Mouse (Mus musculus): ENCODE results near the gene Mchr1.
"Not testable (repeated sequence)": the region's sequence is repeated elsewhere in the genome, so short reads cannot be mapped to it uniquely, and the experiment has no call there.

Mchr1 gene

DNA sequence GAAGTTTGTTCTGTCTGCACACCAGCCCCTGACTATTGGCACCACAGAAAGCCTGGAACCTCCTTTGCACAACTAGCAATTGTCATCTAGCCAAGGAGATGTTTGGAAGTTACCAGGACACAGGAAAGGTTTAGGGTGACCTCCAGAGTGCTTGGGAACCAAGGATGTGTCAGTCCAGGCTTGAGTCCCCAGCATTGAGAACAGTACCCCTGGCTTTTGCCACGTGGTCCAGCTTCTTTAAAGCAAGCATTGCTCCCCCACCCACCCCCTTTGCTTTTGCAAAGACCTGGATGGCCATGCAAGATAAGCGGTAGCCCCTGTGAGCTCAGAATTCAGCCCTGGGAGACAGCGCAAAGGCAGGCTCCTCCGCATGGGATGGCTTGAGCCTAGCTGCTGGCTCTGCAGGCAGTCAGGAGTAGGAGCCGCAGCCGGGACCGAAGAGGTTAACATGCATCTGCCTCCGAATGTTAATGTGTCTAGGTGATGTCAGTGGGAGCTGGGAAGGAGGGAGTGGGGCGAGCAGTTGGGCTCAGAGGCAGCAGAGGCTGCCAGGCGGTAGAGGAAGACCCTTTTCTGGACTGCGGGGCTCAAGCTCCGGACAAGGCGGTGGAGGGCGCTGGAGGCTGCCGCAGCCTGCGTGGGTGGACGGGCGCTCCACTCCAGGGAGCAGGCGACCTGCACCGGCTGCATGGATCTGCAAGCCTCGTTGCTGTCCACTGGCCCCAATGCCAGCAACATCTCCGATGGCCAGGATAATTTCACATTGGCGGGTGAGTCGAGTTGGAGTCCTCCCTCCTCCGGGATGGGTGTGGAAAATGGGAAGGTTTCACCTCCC is at the start of gene Mchr1:
Gene Mchr1 (plus strand): TSS at position 414 of the 835 bp plus-strand sequence.
- DNase-seq (ENCODE audit: low spot score in 2 of 2) = peak; percentile 68 to 73

DNA sequence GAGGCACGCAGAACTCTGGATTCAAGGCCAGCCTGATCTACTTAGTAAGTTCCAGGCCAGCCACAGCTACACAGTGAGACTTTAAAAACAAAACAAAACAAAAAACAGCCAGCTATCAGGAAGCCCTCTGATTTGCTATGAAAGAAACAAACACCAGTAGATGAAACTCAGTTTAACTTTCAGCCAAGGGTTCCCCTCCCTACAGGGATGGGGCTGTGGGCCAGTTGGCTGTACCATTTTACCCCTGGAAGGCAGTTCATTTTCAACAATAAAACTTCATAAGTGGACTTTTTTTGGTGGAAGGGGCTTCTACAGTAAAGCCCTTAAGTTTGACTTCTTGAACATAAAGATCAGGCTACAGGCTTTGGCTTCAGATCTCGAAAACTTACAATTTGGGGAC is 46.2 kb upstream of the Mchr1 start:
- DNase-seq (ENCODE audit: low spot score in 2 of 2) = no peak

DNA sequence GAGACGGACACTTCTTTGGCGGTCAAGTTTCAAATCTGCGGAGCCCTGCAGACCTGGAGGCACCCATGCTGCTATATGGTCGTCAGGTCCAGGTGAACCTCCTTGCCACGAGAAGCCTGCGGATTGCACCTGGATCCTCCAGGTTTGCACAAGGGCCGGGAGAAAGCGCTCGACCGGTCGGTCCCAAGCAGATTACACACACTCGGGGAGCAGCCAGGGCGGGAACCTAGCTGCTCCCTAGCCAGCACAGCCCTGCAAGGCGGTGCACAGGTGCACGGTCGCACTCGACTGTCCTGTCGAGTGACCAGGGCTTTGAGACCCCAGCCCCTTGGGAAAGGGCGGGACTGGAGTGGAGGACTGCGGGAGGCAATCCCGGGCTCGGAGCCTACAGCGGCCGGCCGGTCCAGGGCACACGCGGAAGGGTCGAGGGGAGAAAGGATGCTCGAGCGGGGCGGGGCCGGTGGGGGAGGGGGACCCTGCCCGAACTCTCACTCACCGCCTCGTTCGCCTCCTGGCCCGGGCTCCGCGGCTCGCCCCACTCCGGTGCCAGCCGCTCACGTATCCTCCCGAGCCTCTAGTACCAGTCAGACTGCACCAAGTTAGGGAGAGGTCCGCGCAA is 45.2 kb upstream of the Mchr1 start:
- peak in 1 of 2 experiments; percentile 28 for DNase-seq (ENCODE audit: low spot score in 2 of 2)

DNA sequence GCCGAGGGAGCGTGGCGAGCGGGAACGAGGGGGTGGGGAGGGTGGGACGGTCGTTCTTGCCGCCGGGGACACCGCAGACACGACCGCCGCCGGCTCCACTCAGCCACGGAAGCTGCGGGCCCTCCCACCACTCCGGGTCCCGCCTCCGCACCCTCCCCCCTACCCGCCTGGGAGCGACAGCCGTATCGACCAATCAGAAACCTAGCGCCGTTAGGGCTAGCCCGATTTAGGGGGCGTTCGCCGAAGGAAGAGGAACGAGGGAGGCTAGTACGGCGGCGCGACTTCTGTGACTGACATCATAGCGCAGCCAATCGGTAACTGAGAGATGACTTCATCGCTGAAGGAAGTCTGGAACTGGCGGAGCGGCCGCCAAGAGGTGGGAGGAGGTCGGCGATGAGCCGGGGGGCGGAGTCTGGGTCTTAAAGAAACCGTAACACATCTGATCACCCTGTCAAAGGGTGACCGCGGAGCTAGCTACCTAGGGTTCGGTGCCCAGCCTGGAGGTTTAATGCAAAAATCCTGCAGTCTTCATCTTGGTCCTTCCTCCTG is 44.6 kb upstream of the Mchr1 start, which contains the start of gene Mrtfa:
Gene Mrtfa (minus strand): TSS at position 128 of the 549 bp plus-strand sequence.
- DNase-seq (ENCODE audit: low spot score in 2 of 2) = peak; percentile 99

DNA sequence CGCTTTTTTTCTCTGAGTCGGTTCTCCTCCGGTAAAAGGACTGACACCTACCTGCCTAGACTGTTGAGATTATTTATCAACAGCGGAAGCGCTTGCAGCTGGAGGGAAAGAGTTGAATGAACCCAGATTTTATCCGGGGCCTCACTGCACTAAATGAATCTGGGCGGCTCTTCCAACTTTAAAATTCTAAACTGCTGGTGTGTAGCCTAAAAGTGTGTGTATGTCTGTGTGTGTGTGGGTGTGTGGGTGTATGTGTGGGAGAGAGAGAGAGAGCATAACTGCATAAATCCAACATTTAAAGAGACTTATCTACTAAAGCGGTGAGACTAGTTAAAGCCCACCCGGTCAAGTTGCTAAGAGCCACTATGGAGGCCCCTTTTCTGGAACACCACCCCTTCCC is 44.0 kb upstream of the Mchr1 start:
- DNase-seq (ENCODE audit: low spot score in 2 of 2) = peak in 1 of 2 experiments; percentile 13

DNA sequence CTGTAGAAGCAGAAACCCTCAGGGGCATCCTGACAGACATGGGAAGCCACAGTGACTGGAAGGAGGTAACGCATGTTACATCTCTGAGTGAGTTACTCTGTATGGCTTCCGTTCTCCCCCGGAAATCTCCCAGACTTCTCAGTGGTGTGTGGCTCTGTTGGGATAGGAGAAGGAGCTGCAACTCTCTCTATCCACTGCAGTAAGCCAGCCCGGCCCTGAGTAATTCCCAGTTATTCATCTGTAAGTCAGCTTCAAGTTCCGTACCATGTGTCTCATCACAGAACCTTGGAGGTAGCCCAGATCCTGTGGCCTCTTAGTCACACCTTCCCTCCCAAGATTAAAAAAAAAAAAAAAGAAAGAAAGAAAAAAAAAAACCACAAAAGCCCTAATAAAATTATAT is 43.0 kb upstream of the Mchr1 start:
- no peak for DNase-seq (ENCODE audit: low spot score in 2 of 2)

DNA sequence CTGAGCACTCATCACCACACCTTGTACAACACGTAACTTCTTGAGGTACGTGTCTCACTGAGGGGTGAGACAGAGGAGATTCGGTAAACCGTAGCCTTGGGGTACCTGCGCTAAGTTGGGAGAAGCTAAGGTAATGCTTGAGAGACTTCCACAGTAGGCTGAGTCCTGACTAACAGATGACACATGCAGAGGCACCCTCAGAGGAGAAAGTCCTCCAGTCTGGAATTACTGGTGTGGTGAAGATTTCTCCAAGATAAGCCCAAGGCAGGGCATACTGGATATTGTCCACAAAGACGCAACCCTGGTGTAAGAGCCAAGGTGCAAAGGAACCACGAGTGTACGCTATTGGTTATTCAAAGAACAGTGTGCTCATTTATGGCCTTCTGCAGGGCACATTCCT is 42.4 kb upstream of the Mchr1 start:
- DNase-seq (ENCODE audit: low spot score in 2 of 2) = no peak

DNA sequence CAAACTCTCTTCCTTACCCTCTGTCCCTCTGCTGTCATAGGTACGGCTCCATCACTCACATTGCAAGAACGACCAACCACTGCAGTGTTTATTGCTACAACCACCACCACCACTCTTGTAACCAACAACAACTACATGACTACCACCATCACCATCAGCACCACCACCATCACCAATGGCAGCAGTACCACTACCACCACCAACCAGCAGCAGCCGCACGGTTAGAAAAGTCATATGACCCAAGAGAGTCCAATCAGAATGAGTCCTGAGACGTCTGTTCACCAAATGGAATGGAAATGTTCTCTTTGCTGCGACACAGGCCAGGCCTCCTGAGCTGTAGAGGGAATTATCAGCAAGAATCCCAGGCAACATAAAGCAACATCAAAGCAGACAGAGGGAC is 40.5 kb upstream of the Mchr1 start:
- no peak for DNase-seq (ENCODE audit: low spot score in 2 of 2)

DNA sequence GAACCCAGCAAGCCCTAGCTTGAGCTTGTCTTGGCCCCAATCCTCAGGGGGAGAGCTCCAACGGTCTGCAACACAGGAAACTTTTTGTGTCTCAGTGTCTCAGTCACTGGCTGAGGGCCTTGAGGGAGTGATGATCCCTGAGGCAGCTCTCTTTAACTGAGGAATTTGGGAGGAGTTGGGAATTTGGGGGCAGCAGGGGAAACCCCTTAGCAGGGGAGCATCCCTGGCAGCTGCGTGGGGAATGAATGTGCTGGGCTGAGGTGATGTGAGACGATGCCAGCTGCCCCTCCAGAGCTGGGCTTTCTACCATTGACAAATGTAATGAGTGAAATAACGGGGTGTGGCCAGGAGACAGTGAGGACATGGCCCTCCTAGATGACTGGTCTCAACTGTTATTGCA is 39.9 kb upstream of the Mchr1 start:
- DNase-seq (ENCODE audit: low spot score in 2 of 2) = no peak

DNA sequence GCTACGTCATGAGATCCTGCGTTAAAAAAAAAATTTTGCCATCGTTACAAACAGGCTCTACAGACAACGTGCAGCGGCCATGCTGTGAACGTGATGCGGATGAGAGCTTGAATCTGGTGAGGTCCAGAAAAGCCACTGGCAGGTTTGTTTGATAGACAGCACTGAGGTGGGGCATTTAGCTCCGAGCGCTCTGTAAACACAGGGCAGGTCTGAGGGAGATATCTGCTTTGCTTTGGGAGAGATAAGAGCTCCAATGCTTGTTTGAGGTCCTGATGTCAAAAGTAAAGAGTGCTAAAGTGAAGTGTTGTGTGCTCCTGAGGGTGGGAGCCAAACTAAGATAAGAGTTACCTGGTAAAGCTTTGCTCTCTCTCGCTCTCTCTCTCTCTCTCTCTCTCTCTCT is 38.1 kb upstream of the Mchr1 start:
- no peak for DNase-seq (ENCODE audit: low spot score in 2 of 2)

DNA sequence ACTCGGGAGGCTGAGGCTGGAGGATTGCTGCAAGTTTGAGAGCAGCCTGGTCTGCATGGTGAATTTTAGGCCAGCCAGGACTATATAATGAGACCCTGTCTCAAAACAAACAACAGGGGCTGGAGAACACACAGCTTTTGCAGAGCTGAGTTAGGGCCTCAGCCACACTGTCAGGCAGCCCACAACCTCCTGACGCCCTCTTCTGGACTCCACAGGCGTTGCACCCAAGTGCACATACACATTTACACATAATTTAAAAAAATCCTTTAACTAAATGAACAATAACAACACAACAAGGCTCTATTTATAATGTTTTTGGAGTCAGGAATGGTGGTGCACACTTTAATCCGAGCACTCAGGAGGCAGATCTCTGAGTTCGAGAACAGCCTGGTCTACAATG is 36.9 kb upstream of the Mchr1 start:
- no peak for DNase-seq (ENCODE audit: low spot score in 2 of 2)

DNA sequence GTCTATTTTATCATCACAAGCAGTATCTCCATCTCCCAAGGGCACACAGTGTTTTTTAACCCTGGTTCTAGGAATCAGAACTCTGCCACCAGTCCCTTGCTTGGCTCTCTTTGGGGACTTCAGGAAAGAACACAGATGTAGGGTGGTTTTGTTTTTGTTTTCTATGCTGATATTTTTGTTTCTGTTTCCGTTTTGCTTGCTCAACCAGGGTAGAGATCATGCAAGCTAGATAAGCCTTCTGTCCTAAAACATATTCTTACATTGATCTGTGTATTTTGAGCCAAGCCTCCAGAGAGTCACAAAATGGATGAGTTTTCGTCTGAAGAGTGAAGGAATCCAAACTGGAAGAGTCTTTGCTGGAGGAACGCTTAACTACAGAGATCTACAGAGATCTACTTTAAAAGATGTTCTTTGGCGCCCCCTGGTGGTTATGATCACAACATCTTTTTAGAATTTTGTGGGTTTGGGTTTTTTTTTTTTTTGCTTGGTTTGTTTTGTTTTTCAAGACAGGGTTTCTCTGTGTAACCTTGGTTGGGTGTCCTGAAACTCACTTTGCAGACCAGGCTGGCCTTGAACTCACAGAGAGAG is 35.8 kb upstream of the Mchr1 start:
- DNase-seq (ENCODE audit: low spot score in 2 of 2) = peak in 1 of 2 experiments; percentile 48

DNA sequence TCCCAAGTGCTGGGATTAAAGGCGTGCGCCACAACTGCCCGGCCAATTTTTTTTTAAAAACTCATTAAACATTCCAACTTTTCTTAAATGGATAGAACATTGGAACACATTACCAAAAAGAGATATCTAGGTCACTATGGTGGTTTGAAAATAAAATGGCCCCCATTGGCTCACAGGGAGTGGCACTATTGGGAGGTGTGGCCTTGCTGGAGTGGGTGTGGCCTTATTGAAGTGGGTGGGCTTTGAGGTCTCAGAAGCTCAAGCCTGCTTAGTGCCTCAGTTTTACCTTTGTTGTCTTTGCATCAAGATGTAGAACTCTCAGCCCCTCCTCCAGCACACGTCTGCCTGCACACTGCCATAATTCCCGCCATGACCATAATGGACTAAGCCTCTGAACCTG is 32.8 kb upstream of the Mchr1 start:
- DNase-seq (ENCODE audit: low spot score in 2 of 2) = no peak

DNA sequence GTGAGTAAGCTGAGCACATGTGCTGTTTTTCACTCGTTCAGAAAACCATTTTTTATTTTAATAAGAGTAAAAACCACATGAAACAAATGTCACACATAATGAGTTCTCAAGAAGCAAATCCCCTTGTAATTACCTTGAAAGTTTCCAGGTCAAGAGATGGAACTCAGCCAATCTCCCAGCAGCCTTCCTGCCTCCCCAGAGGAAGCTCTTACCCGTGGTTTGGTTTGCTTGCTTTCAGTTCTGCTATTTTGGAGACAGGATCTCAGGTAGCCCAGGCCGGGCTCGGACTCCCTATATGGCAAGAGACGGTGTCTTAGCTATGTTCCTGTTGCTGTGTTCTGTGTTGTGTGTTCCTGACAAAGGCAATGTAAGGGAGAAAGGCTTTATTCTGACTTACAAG is 24.8 kb upstream of the Mchr1 start:
- DNase-seq (ENCODE audit: low spot score in 2 of 2) = no peak

DNA sequence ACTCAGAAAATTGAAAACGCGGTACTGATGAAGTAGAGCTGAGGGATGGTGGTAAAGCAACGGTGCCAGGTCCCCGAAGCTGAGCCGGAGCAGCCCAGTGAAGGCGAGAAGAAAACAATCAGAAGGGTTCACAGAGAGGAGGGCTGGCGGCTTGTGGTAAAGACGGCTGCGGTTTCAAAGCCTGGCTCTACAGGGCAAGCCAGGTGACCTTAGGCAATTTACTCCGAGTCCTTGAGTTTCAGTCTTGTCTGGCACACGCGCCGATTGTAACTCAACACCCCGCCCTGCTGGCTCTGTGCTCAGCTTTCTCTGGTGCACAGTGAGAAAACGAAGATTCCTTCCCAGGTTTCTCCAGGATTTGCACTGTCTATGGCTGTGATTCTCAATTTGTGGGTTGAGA is 22.3 kb upstream of the Mchr1 start:
- no peak for DNase-seq (ENCODE audit: low spot score in 2 of 2)

DNA sequence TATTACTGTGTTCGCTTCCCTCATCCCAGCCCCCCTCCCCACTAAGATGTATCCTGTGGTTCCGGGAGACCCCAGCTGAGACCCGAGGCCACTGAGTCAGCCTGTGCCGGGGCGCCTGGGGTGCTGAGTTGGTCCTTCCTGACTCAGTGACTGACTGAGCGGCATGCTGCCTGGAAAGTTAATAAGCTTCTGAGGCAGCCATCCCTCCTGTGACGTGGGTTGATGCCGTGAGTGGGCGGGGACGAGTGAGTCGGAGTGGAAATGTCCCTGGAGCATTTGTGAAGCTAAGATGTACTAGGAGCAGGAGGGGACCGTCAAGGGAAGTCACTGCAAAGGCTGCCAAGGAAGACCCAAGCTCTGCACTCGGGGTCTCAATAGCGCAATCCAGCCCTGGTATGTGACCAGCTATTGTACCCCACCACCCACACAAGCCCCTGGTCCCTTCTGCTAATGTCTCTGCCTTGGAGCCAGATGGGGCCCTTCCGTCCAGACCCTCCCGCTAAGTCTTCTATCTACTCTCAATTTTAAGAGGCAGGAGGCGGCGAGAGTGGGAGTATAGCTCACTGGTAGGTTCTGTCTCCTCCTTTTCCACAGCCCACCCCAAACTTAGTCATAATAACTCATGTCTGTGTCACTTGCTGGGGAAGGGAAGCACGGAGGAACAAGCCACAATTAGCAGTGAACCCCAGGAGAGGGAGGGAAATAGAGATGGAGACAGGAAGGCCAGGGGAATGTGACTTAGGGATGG is 18.2 kb upstream of the Mchr1 start:
- peak in 1 of 2 experiments; percentile 34 for DNase-seq (ENCODE audit: low spot score in 2 of 2)

DNA sequence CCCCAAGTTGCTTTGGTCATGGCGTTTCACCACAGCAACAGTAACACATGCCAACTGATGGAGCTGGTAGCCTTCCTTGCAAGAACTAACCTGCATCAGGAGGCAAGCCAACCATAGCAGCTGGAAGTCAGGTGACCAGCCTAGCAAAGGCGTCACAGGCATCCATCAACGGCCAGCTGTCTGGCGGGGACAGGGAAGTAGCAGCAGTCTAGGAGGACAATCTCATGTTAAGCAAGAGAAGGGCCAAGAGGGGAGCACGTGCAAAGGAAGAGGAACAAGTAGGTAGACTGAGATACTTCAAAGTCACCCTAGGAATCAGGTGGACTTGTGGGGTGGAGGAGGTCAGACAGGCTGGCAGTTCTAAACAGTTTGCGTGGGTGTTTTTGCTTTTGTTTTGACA is 16.2 kb upstream of the Mchr1 start:
- DNase-seq (ENCODE audit: low spot score in 2 of 2) = no peak

DNA sequence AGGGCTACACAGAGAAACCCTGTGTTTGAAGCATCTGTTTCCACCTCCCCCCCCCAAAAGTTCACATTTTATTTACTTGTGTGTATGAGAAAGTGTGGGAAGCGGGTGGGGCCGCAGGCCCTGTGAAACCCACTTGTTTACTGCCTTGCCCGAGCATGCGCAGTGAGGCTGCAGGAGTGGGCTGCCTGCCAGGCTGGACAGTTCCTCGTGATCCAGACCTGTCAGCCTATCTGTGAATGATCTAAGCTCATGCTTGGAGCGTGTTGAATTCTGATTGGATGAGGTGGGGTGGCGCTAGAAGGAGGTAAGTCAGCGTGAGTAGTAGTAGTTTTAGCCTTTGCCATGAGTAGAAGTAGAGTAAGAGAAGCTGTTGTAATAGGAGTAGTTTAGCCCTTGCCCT is 15.2 kb upstream of the Mchr1 start:
- not testable (repeated sequence) for DNase-seq (ENCODE audit: low spot score in 2 of 2)

DNA sequence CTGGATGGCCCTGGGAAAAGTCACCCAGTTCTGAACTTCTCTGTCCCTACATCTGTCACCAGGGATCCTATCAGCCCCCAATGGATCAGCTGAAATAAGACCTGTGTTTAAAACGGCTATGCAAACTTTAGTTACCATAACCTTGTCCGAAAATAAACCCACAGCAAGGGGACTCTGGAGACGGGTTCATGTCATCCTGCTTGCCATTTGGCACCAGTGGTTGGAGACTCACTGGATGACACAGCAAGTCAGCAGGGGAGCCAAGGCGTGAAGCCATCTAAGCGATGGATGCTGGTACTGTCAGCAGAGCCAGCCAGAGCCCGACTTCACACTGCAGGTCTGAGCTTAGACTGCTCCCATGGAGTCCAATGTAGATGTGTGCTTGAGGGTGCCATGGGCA is 13.9 kb upstream of the Mchr1 start:
- no peak for DNase-seq (ENCODE audit: low spot score in 2 of 2)

DNA sequence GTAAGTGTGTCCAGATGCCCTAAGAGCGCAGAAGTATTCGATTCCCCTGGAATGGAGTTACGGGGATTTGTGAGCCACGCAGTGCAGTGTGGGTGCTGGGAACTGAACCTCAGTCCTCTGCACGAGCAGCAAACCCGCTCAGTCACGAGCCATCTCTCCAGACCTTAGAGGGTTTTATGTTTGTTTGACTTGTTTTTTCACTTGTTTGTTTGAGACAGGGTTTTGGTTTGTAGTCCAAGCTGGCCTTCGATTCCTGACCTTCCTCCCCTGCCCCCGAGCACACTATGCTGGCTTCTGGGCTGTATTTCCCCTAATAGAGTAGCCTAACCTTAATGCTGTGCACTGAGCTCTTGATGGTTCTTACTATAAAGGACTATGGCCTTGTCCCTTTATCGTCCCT is 10.3 kb upstream of the Mchr1 start:
- DNase-seq (ENCODE audit: low spot score in 2 of 2) = no peak

DNA sequence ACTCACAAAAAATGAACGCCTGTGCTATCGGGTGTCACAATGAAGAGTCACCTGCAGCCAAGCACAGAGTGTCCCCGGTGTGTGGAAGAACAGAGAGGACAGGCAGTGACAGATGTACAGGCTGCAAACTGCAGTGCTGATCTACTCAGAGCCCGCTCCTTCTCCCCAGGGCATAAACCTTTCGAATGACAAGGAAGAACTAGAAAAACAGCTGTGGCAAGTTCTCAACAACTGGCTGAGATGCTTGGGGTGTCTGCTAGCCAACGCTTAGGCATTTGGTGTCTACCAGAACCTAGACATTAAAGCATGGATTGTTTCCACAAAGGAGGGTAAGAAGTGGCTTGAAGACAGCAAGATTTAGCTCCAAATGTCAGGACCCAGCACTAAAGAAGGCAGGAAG is 9.6 kb upstream of the Mchr1 start:
- no peak for DNase-seq (ENCODE audit: low spot score in 2 of 2)

DNA sequence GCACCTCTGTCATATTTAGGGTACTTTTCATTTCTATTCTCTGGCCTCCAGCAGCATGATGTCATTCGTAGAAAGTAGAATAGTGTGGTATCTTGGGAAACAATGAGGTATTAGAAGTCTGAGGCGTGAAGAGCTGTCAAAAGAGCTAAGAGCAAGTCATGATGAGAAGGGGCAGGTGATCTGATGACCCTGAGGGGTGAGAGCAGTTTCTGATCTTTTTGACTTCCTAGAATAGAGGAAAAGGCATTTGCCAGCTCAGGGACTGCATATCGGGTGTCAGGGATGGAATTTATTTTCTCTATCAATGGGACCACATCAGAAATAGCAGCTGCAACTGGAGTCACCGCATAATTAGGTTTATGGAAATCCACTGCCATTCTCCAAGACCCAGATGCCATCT is 8.5 kb upstream of the Mchr1 start:
- DNase-seq (ENCODE audit: low spot score in 2 of 2) = no peak

Data from frontal cortex, postnatal 10 days (tissue).